Mouse (Mus musculus): Measurements from ENCODE around the gene Atp1b3.

- TF ChIP-seq CTCF (IDR thresholded peaks at IDR 0.05; ENCODE audit: low read depth), result no peak
- no peak for TF ChIP-seq EP300 (IDR thresholded peaks at IDR 0.05; ENCODE audit: low read depth)
Measured at GRCm38 (mm10) chr9:96331146-96331545, 33.1 kb downstream of the Atp1b3 start.

Data from liver, embryonic 14.5 days (tissue).